Mouse (Mus musculus): ENCODE measurements around the gene Tcf7l2. TPM values are rescaled to one million over a fixed set of nuclear protein-coding genes. Genes with fewer than 3 reads are reported as not detected.

The Tcf7l2 gene
- polyA plus RNA-seq, 1 experiment from 2014 or later = 189 TPM

GRCm38 (mm10) chr19:55931642-55932041, 190.0 kb downstream of the Tcf7l2 start:
- WGBS = 94% methylated on average over 17 of the region's 17 CpGs
- Histone ChIP-seq H3K4me1 (replicated peaks) (no peaks in the 10 kb centered on the region), H3K36me3 (peaks cover 54% of the 10 kb centered on the region), H3K9me3 (no peaks in the 10 kb centered on the region), H3K4me3 (replicated peaks) (no peak overlapping the region), H3K27me3 (no peaks in the 10 kb centered on the region), H3K9ac (replicated peaks) (no peak overlapping the region), H3K4me2 (no peak overlapping the region), H3K27ac (no peak overlapping the region)
- ATAC-seq (ENCODE audit: insufficient number of reproducible peaks, insufficient read depth, low FRiP score, low TSS enrichment, low read depth) = no peak

GRCm38 (mm10) chr19:55933947-55934729, 192.5 kb downstream of the Tcf7l2 start:
- Histone ChIP-seq H3K36me3 (peaks cover 29% of the 10 kb centered on the region), H3K9ac (replicated peaks) (no peak overlapping the region), H3K4me2 (no peak overlapping the region), H3K4me1 (replicated peaks) (no peaks in the 10 kb centered on the region), H3K9me3 (no peaks in the 10 kb centered on the region), H3K27ac (peak overlapping the region; percentile 12; the same call in 1 of the 2 replicates), H3K27me3 (no peaks in the 10 kb centered on the region), H3K4me3 (replicated peaks) (no peak overlapping the region)
- 86% methylated on average over 7 of the region's 7 CpGs for WGBS
- ATAC-seq (ENCODE audit: insufficient number of reproducible peaks, insufficient read depth, low FRiP score, low TSS enrichment, low read depth) = no peak

GRCm38 (mm10) chr19:55934730-55935003, 193.0 kb downstream of the Tcf7l2 start:
- H3K27ac ChIP-seq = no peak overlapping the region; the same call in 1 of the 2 replicates
- no peaks in the 10 kb centered on the region for H3K4me1 ChIP-seq (replicated peaks)
- no peaks in the 10 kb centered on the region for H3K27me3 ChIP-seq
- H3K36me3 ChIP-seq = peaks cover 23% of the 10 kb centered on the region
- no peak for ATAC-seq (ENCODE audit: insufficient number of reproducible peaks, insufficient read depth, low FRiP score, low TSS enrichment, low read depth)
- H3K4me3 ChIP-seq (replicated peaks) = no peak overlapping the region
- H3K4me2 ChIP-seq = no peak overlapping the region
- 85% methylated on average over 3 of the region's 3 CpGs for WGBS
- H3K9ac ChIP-seq (replicated peaks) = no peak overlapping the region
- H3K9me3 ChIP-seq = no peaks in the 10 kb centered on the region

- Histone ChIP-seq H3K27me3 (no peaks in the 10 kb centered on the region), H3K27ac (no peak overlapping the region), H3K4me3 (replicated peaks) (no peak overlapping the region), H3K4me1 (replicated peaks) (peaks cover 20% of the 10 kb centered on the region), H3K4me2 (no peak overlapping the region), H3K9me3 (no peaks in the 10 kb centered on the region), H3K36me3 (peaks cover 5% of the 10 kb centered on the region; the same call in 1 of the 2 replicates), H3K9ac (replicated peaks) (no peak overlapping the region)
- 95% methylated on average over 3 of the region's 3 CpGs for WGBS
- ATAC-seq (ENCODE audit: insufficient number of reproducible peaks, insufficient read depth, low FRiP score, low TSS enrichment, low read depth) = no peak
These were observed 195.4 kb downstream of the Tcf7l2 start for GRCm38 (mm10) chr19:55937026-55937425.

GRCm38 (mm10) chr19:55938254-55939046, 196.8 kb downstream of the Tcf7l2 start:
- 93% methylated on average over 21 of the region's 21 CpGs for WGBS
- Histone ChIP-seq H3K27ac (no peak overlapping the region), H3K4me1 (replicated peaks) (peaks cover 20% of the 10 kb centered on the region), H3K4me2 (no peak overlapping the region), H3K9ac (replicated peaks) (no peak overlapping the region), H3K27me3 (no peaks in the 10 kb centered on the region), H3K4me3 (replicated peaks) (no peak overlapping the region), H3K9me3 (no peaks in the 10 kb centered on the region), H3K36me3 (no peaks in the 10 kb centered on the region)
- ATAC-seq (ENCODE audit: insufficient number of reproducible peaks, insufficient read depth, low FRiP score, low TSS enrichment, low read depth) = no peak

- Histone ChIP-seq H3K4me2 (no peak overlapping the region), H3K4me1 (replicated peaks) (peaks cover 20% of the 10 kb centered on the region), H3K27me3 (no peaks in the 10 kb centered on the region), H3K9me3 (no peaks in the 10 kb centered on the region), H3K9ac (replicated peaks) (no peak overlapping the region), H3K27ac (no peak overlapping the region), H3K36me3 (no peaks in the 10 kb centered on the region), H3K4me3 (replicated peaks) (no peak overlapping the region)
- WGBS = 85% methylated on average over 5 of the region's 5 CpGs
- ATAC-seq (ENCODE audit: insufficient number of reproducible peaks, insufficient read depth, low FRiP score, low TSS enrichment, low read depth) = no peak
These were observed 197.5 kb downstream of the Tcf7l2 start for GRCm38 (mm10) chr19:55939090-55939489.

- Histone ChIP-seq H3K4me2 (no peak overlapping the region), H3K4me1 (replicated peaks) (peaks cover 20% of the 10 kb centered on the region), H3K9me3 (no peaks in the 10 kb centered on the region), H3K4me3 (replicated peaks) (no peak overlapping the region), H3K9ac (replicated peaks) (no peak overlapping the region), H3K27ac (peak overlapping the region; percentile 89), H3K27me3 (no peaks in the 10 kb centered on the region), H3K36me3 (no peaks in the 10 kb centered on the region)
- over 99% methylated on average over 4 of the region's 4 CpGs for WGBS
- ATAC-seq (ENCODE audit: insufficient number of reproducible peaks, insufficient read depth, low FRiP score, low TSS enrichment, low read depth) = no peak
These were observed 198.1 kb downstream of the Tcf7l2 start for GRCm38 (mm10) chr19:55939719-55940118.

GRCm38 (mm10) chr19:55940538-55941252, 199.1 kb downstream of the Tcf7l2 start:
- peak; percentile 87 for ATAC-seq (ENCODE audit: insufficient number of reproducible peaks, insufficient read depth, low FRiP score, low TSS enrichment, low read depth)
- WGBS = 18% methylated on average over 11 of the region's 11 CpGs

GRCm38 (mm10) chr19:55941253-55942125, 199.9 kb downstream of the Tcf7l2 start:
- peak overlapping the region; percentile 41 for H3K4me2 ChIP-seq
- no peaks in the 10 kb centered on the region for H3K9me3 ChIP-seq
- WGBS = 27% methylated on average over 16 of the region's 16 CpGs
- H3K27ac ChIP-seq = peak overlapping the region; percentile 89
- no peak overlapping the region for H3K4me3 ChIP-seq (replicated peaks)
- H3K4me1 ChIP-seq (replicated peaks) = peaks cover 20% of the 10 kb centered on the region
- H3K9ac ChIP-seq (replicated peaks) = no peak overlapping the region
- no peaks in the 10 kb centered on the region for H3K27me3 ChIP-seq
- H3K36me3 ChIP-seq = no peaks in the 10 kb centered on the region
- peak; percentile 80; the same call in 1 of the 2 replicates for ATAC-seq (ENCODE audit: insufficient number of reproducible peaks, insufficient read depth, low FRiP score, low TSS enrichment, low read depth)

More at GRCm38 (mm10) chr19:55940538-55941252, 199.1 kb downstream of the Tcf7l2 start:
- Histone ChIP-seq H3K27me3 (no peaks in the 10 kb centered on the region), H3K9ac (replicated peaks) (no peak overlapping the region), H3K9me3 (no peaks in the 10 kb centered on the region), H3K4me2 (peak overlapping the region; percentile 41), H3K4me3 (replicated peaks) (no peak overlapping the region), H3K36me3 (no peaks in the 10 kb centered on the region), H3K27ac (peak overlapping the region; percentile 89), H3K4me1 (replicated peaks) (peaks cover 20% of the 10 kb centered on the region)

- Histone ChIP-seq H3K27me3 (no peaks in the 10 kb centered on the region), H3K4me3 (replicated peaks) (no peak overlapping the region), H3K4me1 (replicated peaks) (peaks cover 14% of the 10 kb centered on the region), H3K9ac (replicated peaks) (no peak overlapping the region), H3K9me3 (no peaks in the 10 kb centered on the region), H3K27ac (no peak overlapping the region), H3K36me3 (no peaks in the 10 kb centered on the region), H3K4me2 (no peak overlapping the region)
- no peak for ATAC-seq (ENCODE audit: insufficient number of reproducible peaks, insufficient read depth, low FRiP score, low TSS enrichment, low read depth)
- WGBS = 89% methylated on average over 5 of the region's 5 CpGs
These were observed 209.8 kb downstream of the Tcf7l2 start for GRCm38 (mm10) chr19:55951397-55951796.

Measured in limb, embryonic 12.5 days (tissue).